Mouse (Mus musculus) embryonic facial prominence, embryonic 14.5 days (tissue): Measurements from ENCODE around the gene B430306N03Rik. TPM values are rescaled to one million over a fixed set of nuclear protein-coding genes. Genes with fewer than 3 reads are reported as not detected.

Experiments used
- ATAC-seq: fragments of 200-750 bp; cut with Nextera tagmentation; 2 replicates; pipeline ENCODE4 v1.8.0; 2017; ENCODE audit warnings: low read depth, moderate number of reproducible peaks, moderate TSS enrichment
- DNase-seq: peaks from one replicate; pipeline ENCODE4 v3.0.0-alpha.2; 2015; ENCODE audit warnings: low spot score
- H3K27ac ChIP-seq: fragments of 300-500 bp; sonication (generic); replicated peaks from 2 replicates; pipeline ENCODE4 v1.5.1; 2014; ENCODE audit warnings: low read depth, mild to moderate bottlenecking, low read length, moderate library complexity
- H3K27me3 ChIP-seq: fragments of 300-500 bp; sonication (generic); replicated peaks from 2 replicates; pipeline ENCODE4 v1.6.1; 2014; ENCODE audit warnings: low read length; ENCODE audit not compliant: control insufficient read depth, insufficient read depth
- H3K36me3 ChIP-seq: fragments of 300-500 bp; sonication (generic); 2 replicates; pipeline ENCODE4 v1.6.1; 2014; ENCODE audit warnings: low read length, mixed read lengths; ENCODE audit not compliant: control insufficient read depth, insufficient read depth
- H3K4me1 ChIP-seq: fragments of 300-500 bp; sonication (generic); 2 replicates; pipeline ENCODE4 v1.6.1; 2014; ENCODE audit warnings: antibody characterized with exemption, low read length; ENCODE audit not compliant: control insufficient read depth, insufficient read depth
- H3K4me2 ChIP-seq: fragments of 300-500 bp; sonication (generic); 2 replicates; pipeline ENCODE4 v1.6.1; 2014; ENCODE audit warnings: low read depth, mild to moderate bottlenecking, low read length, moderate library complexity, mixed read lengths
- H3K4me3 ChIP-seq: fragments of 300-500 bp; sonication (generic); 2 replicates; pipeline ENCODE4 v1.5.1; 2014; ENCODE audit warnings: low read depth, mild to moderate bottlenecking, low read length
- H3K9ac ChIP-seq: fragments of 300-500 bp; sonication (generic); 2 replicates; pipeline ENCODE4 v1.6.1; 2014; ENCODE audit warnings: low read depth, mild to moderate bottlenecking, low read length, moderate library complexity, mixed read lengths
- H3K9me3 ChIP-seq: fragments of 300-500 bp; sonication (generic); 2 replicates; pipeline ENCODE4 v1.6.1; 2016; ENCODE audit warnings: low read length; ENCODE audit not compliant: control insufficient read depth
- WGBS: fragments of 180-500 bp; shearing (Covaris S2); extraction: QIAGEN DNeasy Blood & Tissue Kit; methylation state at CpG from one replicate; pipeline ENCODE4 v1.1.7; 2014; 5-methylcytosine and 5-hydroxymethylcytosine counted together
- polyA plus RNA-seq: library from polyadenylated mRNA; unstranded; fragments of >200 nt; fragmentation: Nextera tagmentation; extraction: Ambion mirVana; gene quantifications from 2 replicates; pipeline ENCODE4 v1.2.1, GENCODE M21; 2014

The B430306N03Rik gene
- polyA plus RNA-seq, 1 experiment from 2014 or later = 1.0 TPM

DNA sequence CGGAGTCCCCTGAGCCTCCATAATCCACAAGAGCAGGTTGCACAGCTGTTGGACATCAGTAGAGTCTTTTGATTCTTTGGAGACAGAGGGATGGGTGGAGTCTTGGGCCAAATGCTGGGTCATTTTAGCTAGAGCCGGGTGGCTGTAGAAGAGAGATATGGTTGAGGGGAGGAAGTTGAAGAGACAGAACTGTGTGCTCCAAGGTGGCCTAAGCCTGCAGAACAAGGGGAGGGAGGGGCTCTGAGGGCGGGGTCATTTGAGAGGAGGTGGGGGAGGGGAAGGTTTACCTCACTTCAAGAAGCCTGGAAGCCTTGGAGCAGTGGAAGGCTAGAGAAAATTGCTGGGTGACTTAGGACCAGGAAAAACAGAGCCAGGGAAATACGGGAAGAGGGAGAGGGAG, 16.7 kb upstream of the B430306N03Rik start, which contains the start of gene Treml2:
Treml2 (plus strand) TSS at position 296 of the 400 bp plus-strand sequence.
- H3K27ac ChIP-seq = no peak within 1 kb of the TSS

DNA sequence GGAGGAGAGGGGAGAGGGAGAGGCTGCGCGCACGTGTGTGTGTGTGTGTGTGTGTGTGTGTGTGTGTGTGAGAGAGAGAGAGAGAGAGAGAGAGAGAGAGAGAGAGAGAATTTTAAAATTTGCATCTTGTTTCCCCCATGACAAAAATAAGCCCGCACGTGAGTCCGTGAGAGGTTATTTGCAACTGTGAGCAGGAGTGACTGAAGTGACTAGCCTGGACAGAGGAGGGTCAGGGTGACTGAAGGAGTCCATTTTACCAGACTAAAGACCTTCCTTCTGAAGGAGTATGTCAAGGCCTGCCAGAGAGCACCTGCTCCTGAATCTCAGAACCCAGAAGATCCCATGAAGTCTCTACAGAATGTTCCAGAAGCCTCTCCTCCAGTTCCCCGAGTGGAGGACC, 16.2 kb upstream of the B430306N03Rik start:
- no peak overlapping the region for H3K27ac ChIP-seq
- H3K4me2 ChIP-seq = no peak overlapping the region
- no peaks in the 10 kb centered on the region for H3K4me1 ChIP-seq
- WGBS = 53% methylated on average over 7 of the region's 7 CpGs
- H3K9ac ChIP-seq = no peak overlapping the region
- no peaks in the 10 kb centered on the region for H3K27me3 ChIP-seq
- no peaks in the 10 kb centered on the region for H3K36me3 ChIP-seq
- DNase-seq (no peak), ATAC-seq (no peak)
- H3K9me3 ChIP-seq = no peaks in the 10 kb centered on the region
- no peak overlapping the region for H3K4me3 ChIP-seq

More for the DNA sequence above, 16.7 kb upstream of the B430306N03Rik start, which contains the start of gene Treml2:
- Histone ChIP-seq H3K9me3 (no peaks in the 10 kb centered on the region), H3K4me2 (no peak within 1 kb of the TSS), H3K36me3 (no peaks in the 10 kb centered on the region), H3K9ac (no peak within 1 kb of the TSS), H3K4me1 (no peaks in the 10 kb centered on the region), H3K4me3 (no peak within 1 kb of the TSS), H3K27me3 (no peaks in the 10 kb centered on the region)
- DNase-seq (no peak), ATAC-seq (no peak)
- WGBS = 24% methylated on average over 3 of the region's 4 CpGs

DNA sequence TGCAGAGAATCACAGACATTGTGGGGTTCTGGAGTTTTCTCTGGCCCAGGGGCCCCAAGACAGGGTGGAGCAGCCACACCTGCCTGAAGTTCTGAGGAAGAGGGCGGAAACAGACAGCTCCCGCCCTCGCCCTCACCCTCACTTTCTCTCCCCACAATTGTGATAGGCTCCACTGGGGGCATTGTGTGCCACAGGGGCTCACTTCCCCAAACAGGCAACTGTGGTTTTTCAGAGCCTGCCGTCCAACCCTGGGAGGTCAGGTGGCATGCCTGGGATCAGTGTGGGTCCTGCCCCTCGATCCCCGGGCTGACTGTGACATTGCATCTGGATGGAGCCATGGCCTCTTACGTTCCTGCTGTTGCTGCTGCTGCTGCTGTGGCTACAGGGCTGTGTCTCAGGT, 15.7 kb upstream of the B430306N03Rik start:
- H3K36me3 ChIP-seq = no peaks in the 10 kb centered on the region
- no peaks in the 10 kb centered on the region for H3K27me3 ChIP-seq
- no peaks in the 10 kb centered on the region for H3K4me1 ChIP-seq
- no peak overlapping the region for H3K4me2 ChIP-seq
- no peak overlapping the region for H3K4me3 ChIP-seq
- DNase-seq (no peak), ATAC-seq (no peak)
- no peak overlapping the region for H3K9ac ChIP-seq
- no peak overlapping the region for H3K27ac ChIP-seq
- H3K9me3 ChIP-seq = no peaks in the 10 kb centered on the region
- WGBS = 56% methylated on average over 7 of the region's 7 CpGs

DNA sequence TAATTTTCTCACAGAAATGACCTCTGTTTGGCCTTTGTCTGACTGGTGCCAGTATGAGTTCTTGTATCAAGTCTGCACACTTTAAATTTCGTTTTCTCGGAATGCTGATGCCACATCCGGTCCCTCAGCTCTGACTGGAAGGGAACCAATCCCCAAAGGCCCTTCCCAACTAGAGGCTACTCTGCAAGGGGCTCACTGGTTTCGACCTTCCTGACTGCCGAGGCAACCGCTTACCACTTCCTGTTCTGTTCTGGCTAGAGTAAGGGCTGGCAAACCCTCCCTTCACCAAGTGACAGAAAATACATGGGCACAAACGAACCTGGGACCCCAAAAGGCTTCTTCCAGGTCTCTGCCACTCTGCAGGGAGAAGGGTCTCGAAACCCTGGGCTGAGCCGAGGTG, 15.1 kb upstream of the B430306N03Rik start:
- 77% methylated on average over 9 of the region's 9 CpGs for WGBS
- ATAC-seq (no peak), DNase-seq (peak; percentile 6)
- no peaks in the 10 kb centered on the region for H3K9me3 ChIP-seq
- H3K4me3 ChIP-seq = no peak overlapping the region
- H3K27ac ChIP-seq = no peak overlapping the region
- H3K36me3 ChIP-seq = no peaks in the 10 kb centered on the region
- H3K27me3 ChIP-seq = no peaks in the 10 kb centered on the region
- H3K4me1 ChIP-seq = no peaks in the 10 kb centered on the region
- no peak overlapping the region for H3K9ac ChIP-seq
- no peak overlapping the region for H3K4me2 ChIP-seq

DNA sequence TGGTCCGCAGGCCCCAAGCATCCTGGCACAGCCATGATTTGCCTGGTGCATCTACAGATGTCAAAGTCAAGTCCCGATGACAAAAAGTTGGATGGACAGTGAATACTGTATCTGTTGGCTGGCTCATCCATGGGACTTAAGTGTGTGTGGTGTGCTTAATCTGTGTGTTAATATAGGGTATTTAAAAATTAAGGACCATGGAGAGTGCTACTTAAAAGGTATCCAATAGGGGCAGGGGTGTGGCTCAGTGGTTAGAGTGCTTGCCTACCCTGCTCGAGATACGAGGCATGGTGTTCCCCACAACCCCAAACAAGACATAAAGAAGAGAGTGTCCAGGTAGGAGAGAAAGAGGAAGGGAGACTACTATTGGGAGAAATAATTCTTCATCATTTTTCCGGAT, 14.1 kb upstream of the B430306N03Rik start:
- H3K36me3 ChIP-seq = no peaks in the 10 kb centered on the region
- H3K9me3 ChIP-seq = no peaks in the 10 kb centered on the region
- H3K27ac ChIP-seq = no peak overlapping the region
- 84% methylated on average over 5 of the region's 5 CpGs for WGBS
- ATAC-seq = no peak
- no peak overlapping the region for H3K4me2 ChIP-seq
- no peak for DNase-seq
- no peaks in the 10 kb centered on the region for H3K27me3 ChIP-seq
- H3K4me3 ChIP-seq = no peak overlapping the region
- no peaks in the 10 kb centered on the region for H3K4me1 ChIP-seq
- H3K9ac ChIP-seq = no peak overlapping the region

DNA sequence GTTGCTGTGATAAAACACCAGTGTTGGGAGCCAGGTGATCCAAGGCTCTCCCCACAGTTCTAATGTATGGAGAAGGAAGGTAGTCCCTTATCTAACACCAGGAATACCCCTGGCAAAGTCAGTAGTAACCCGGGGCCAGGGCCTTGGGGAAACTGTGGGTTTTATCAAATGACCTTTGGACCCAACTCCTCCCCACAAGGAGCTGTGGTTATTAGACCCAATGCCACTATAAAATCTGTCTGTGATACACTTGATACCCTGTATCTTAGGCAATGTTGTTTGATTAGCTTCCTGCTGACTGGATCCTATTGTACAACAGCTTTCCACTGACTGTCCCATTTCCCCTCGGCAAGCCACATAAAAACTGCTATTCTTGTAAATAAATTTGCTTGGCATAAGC, 3.8 kb upstream of the B430306N03Rik start:
- Histone ChIP-seq H3K4me1 (no peaks in the 10 kb centered on the region), H3K9me3 (no peaks in the 10 kb centered on the region), H3K9ac (no peak overlapping the region), H3K36me3 (no peaks in the 10 kb centered on the region), H3K27me3 (no peaks in the 10 kb centered on the region), H3K27ac (no peak overlapping the region), H3K4me3 (no peak overlapping the region), H3K4me2 (no peak overlapping the region)
- WGBS = 66% methylated on average over 2 of the region's 2 CpGs
- ATAC-seq = no peak
- no peak for DNase-seq

DNA sequence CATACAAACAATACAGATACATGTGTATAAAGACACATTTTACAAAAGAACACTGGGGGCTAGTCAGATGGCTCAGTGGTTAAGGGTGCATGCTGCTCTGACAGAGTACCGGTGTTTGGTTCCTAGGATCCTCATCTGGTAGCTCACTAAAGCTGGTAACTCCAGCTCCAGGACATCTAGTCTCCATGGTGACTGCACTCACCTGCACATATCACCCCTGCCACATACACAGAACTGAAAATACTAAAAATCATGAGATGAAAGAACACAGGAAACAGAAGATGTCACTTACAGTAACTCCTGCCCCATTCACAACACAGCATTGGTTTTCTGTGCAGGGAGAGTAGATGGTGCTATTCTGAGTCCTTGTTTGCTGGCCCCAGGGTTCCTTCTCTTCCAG, 2.7 kb downstream of the B430306N03Rik start:
- no peak overlapping the region for H3K4me3 ChIP-seq
- DNase-seq (no peak), ATAC-seq (no peak)
- no peaks in the 10 kb centered on the region for H3K9me3 ChIP-seq
- no peak overlapping the region for H3K9ac ChIP-seq
- no peaks in the 10 kb centered on the region for H3K4me1 ChIP-seq
- whole genome bisulfite sequencing = 84% methylated on average over 1 of the region's 1 CpGs
- no peaks in the 10 kb centered on the region for H3K27me3 ChIP-seq
- no peak overlapping the region for H3K4me2 ChIP-seq
- no peak overlapping the region for H3K27ac ChIP-seq
- H3K36me3 ChIP-seq = no peaks in the 10 kb centered on the region

DNA sequence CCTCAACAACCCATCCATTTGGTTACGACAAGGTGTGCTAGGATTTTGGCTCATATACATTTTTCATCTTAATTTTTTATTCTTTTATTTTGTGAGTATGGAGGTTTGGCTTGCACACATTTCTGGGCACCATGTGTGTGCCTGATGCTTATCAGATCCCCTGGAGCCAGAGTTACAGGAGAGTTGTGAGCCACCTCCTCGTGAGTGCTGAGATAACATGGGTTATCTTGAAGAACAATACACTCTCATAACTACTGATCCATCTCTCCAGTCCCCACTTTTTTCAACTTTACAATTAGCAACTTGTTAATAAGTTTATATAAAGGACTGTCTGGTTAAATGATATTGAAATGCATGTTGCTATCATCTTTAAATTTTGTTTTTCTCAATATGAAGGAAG, 5.3 kb downstream of the B430306N03Rik start:
- Histone ChIP-seq H3K27me3 (no peaks in the 10 kb centered on the region), H3K36me3 (no peaks in the 10 kb centered on the region), H3K27ac (no peak overlapping the region), H3K9ac (no peak overlapping the region), H3K4me3 (no peak overlapping the region), H3K4me2 (no peak overlapping the region), H3K9me3 (no peaks in the 10 kb centered on the region), H3K4me1 (peaks cover 2% of the 10 kb centered on the region; the same call in 1 of the 2 replicates)
- ATAC-seq (no peak), DNase-seq (no peak)
- 79% methylated on average over 2 of the region's 2 CpGs for WGBS

DNA sequence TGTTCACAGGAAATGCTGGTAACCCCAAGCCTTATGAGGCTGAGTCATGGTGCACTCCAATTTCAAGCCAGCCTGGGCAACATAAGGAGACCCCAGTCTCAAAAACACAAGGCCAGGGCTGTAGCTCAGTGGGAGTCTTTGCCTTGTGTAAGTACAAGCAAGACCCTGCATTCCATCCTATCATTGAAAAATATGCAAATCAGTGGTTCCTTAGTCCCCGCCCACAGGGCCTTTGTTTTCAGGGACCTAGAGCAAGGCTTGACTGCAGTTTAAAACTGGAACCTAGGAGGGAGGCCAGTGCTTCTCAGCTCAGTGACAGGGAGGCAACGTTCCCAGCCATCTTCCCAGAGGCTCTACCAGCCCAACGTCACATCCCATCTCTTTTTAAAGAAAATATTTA, 7.3 kb downstream of the B430306N03Rik start:
- WGBS = 80% methylated on average over 3 of the region's 3 CpGs
- no peaks in the 10 kb centered on the region for H3K36me3 ChIP-seq
- H3K4me1 ChIP-seq = peaks cover 3% of the 10 kb centered on the region; the same call in 1 of the 2 replicates
- H3K4me3 ChIP-seq = no peak overlapping the region
- no peaks in the 10 kb centered on the region for H3K27me3 ChIP-seq
- ATAC-seq = no peak
- H3K4me2 ChIP-seq = no peak overlapping the region
- no peaks in the 10 kb centered on the region for H3K9me3 ChIP-seq
- H3K9ac ChIP-seq = no peak overlapping the region
- no peak overlapping the region for H3K27ac ChIP-seq
- no peak for DNase-seq
